Mouse (Mus musculus) C2C12 (cell line): Measurements from ENCODE around the gene Itga1.

Experiments used
- CTCF ChIP-seq: IDR thresholded peaks from one replicate; pipeline ENCODE4 v1.5.1; 2011; ENCODE audit not compliant: control insufficient read depth, insufficient read depth, insufficient read length
- FOSL1 ChIP-seq: IDR thresholded peaks from one replicate; pipeline ENCODE4 v1.8.0; 2011; ENCODE audit warnings: mild to moderate bottlenecking, low read length; ENCODE audit not compliant: poor library complexity, insufficient read depth, severe bottlenecking

- TF ChIP-seq CTCF (no peak), FOSL1 (no peak)
Observed at GRCm38 (mm10) chr13:114999582-114999981, 102.2 kb downstream of the Itga1 start.
